Mouse (Mus musculus) cerebellum, adult 2 months (tissue): ENCODE results near the gene Med17.

Source experiments
- CTCF ChIP-seq: fragments of 200-500 bp; IDR thresholded peaks from 2 replicates; pipeline ENCODE4 v1.5.1; 2011; ENCODE audit warnings: low read depth, mild to moderate bottlenecking, control low read depth, low read length, moderate library complexity, borderline replicate concordance; ENCODE audit not compliant: insufficient read depth
- POLR2A ChIP-seq: fragments of 200-500 bp; IDR thresholded peaks from 2 replicates; pipeline ENCODE4 v1.6.1; 2011; ENCODE audit warnings: low read length, control low read depth, borderline replicate concordance; ENCODE audit not compliant: insufficient read depth

DNA sequence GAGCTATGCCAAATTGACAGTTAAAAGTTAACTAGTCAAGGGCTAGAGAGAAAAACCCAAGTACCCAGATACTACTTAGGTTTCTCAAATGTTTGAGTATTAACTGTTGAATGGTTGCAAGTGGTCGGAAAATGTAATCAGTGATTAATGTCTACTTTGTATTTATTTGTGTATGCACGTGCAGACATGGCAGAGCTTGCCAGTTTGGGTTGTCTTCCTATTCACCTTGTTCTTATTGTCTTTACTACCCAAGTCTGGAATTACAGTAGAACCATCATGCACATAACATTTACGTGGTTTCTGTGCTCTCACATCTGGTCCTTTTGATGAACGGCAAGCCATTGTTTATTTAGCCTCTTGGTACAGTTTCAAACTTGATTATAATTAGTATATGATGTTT, 29.7 kb upstream of the Med17 start:
- TF ChIP-seq CTCF (no peak), POLR2A (no peak)
